Mouse (Mus musculus): ENCODE measurements at regions not wholly inside any gene's neighbourhood (a gene's known extent, or its start where the extent isn't known, plus 50 kb on each side); places are given as distances from the start of the nearest gene placed in this dataset.
"Not testable (repeated sequence)": the region's sequence is repeated elsewhere in the genome, so short reads cannot be mapped to it uniquely, and the experiment has no call there.

DNA sequence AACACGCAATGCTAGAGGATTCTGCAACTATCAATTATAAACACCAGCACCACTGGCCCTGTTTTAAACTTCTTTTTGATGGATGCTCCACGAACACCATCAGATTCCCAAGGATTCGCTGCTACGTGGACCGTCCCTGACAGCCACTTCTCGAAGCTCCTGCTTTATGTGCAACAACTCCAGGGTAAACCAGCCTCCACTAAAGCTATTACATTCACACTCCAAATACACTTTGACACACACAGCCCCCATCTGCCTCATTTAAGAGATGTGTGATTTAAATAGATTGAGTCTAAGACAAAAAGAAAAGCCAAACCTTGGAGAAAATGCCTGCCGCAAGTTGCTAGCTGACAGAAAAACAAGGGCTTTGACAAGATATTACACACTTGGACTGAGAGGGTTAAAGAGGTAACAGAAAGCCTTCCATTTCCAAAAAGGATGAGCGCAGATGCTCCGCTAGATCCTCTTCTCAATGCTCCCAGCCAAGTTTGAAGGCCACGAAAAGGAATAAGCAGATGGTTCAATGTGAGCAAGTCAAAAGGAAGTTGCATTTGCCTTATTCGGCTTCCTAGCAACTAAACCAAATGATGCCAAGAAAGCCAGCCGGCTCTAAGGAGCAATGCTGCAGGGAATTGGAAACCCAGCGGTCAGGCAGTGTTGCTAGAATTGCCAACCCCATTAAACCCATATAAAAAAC, 54.0 kb upstream of the Cnep1r1 start:
- Histone ChIP-seq H3K4me1 (no peaks in the 10 kb centered on the region), H3K36me3 (replicated peaks) (no peaks in the 10 kb centered on the region), H3K9ac (no peak overlapping the region), H3K27me3 (replicated peaks) (no peaks in the 10 kb centered on the region), H3K9me3 (no peaks in the 10 kb centered on the region), H3K4me3 (no peak overlapping the region), H3K4me2 (no peak overlapping the region), H3K27ac (no peak overlapping the region)
- WGBS: 82% methylated on average over 13 of the region's 13 CpGs
- ATAC-seq (replicated peaks): no peak

DNA sequence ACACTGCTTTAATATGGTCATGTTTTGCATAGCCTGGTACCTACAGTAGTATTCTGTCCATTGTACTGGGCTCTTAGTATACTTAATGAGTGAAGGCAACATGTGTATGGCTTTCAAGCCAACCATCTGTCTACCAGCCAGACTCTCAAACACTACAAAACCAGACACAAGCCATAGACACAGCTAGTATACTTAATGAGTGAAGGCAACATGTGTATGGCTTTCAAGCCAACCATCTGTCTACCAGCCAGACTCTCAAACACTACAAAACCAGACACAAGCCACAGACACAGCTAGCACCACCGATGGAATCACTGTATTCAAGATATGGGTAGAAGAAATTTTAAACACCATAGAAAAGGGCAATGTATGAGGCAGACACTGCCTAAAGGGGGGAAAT, 59.5 kb upstream of the Cnep1r1 start:
- H3K4me1 ChIP-seq; ATAC-seq (replicated peaks): not testable (repeated sequence)

DNA sequence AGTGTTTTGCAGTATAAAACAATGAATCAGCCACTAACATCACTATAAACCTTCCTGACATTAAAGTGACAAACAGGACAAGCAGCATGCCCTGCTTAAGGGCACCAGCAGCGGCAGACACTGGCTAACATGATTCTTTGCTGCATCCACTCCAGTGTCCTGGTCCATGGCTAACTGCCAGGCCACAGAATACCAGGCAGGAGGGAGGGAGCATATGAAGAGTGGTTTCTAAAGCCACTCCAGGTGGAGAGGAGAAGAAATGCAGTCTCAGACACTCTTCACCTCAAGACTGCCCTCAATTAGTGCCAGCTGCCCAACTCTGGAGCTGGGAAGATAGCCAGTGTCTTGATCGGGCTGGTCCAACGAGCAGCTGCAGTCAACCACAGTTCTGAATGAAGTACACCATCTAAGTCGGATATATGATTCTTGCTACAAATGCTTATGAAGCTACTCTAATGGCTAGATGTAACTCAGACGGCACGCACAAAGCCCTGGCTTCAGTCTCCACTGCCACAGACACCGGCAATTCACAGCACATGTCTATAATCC, 60.8 kb upstream of the Cnep1r1 start:
- no peak for ATAC-seq (replicated peaks)
- WGBS: 89% methylated on average over 7 of the region's 7 CpGs

More for the DNA sequence above, 59.5 kb upstream of the Cnep1r1 start:
- not testable (repeated sequence) for H3K4me2 ChIP-seq; H3K27ac ChIP-seq; H3K4me3 ChIP-seq; H3K9ac ChIP-seq; H3K9me3 ChIP-seq; H3K27me3 ChIP-seq (replicated peaks); H3K36me3 ChIP-seq (replicated peaks)
- WGBS: 80% methylated on average over 1 of the region's 1 CpGs

DNA sequence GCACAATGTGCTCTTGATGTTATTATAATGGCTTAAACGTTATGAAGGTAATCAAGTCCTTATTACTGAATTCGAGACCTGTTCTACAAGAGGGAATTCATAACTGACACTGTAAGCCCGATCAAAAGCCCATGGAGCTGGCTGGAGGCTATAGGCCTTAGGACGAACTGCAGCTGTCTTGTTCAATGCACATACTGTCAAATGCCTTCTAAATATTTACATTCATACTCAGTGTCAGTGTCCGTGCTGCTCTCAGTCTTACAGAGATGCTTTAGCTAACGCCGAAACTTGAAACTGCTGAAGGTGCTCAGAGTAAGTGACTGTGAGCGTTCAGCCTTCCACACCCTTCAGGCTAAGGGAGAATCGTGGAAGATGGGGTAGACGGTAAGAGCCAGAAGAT, 67.9 kb upstream of the Cnep1r1 start:
- no peak overlapping the region for H3K27ac ChIP-seq
- no peak overlapping the region for H3K4me3 ChIP-seq
- H3K4me2 ChIP-seq: no peak overlapping the region
- no peak for ATAC-seq (replicated peaks)
- no peaks in the 10 kb centered on the region for H3K4me1 ChIP-seq
- H3K9ac ChIP-seq: no peak overlapping the region
- H3K36me3 ChIP-seq (replicated peaks): no peaks in the 10 kb centered on the region
- WGBS: 85% methylated on average over 10 of the region's 10 CpGs
- no peaks in the 10 kb centered on the region for H3K9me3 ChIP-seq
- no peaks in the 10 kb centered on the region for H3K27me3 ChIP-seq (replicated peaks)

More for the DNA sequence above, 60.8 kb upstream of the Cnep1r1 start:
- Histone ChIP-seq H3K27me3 (replicated peaks) (no peaks in the 10 kb centered on the region), H3K4me2 (no peak overlapping the region), H3K36me3 (replicated peaks) (no peaks in the 10 kb centered on the region), H3K27ac (no peak overlapping the region), H3K4me1 (no peaks in the 10 kb centered on the region), H3K9ac (no peak overlapping the region), H3K9me3 (no peaks in the 10 kb centered on the region), H3K4me3 (no peak overlapping the region)

DNA sequence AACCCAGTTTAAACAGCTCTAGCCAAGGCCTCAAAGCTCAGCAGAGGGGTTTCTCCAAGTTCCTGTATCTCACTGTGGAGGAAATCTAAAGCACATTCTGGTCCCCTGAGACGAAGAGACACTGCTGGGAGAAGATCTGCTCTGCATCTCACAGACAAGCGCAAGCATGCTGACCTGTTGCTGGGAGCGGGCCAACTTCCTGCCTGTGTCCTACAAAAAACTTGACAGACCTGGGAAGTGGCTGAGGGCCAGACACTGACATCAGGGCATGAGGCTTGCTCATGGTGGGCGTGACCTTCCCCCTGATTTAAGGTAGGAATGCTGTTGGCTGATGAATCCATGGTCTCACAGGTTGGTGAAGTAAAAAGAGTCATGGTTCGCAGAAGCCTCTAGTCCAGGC, 69.5 kb upstream of the Cnep1r1 start:
- WGBS: 73% methylated on average over 5 of the region's 5 CpGs
- Histone ChIP-seq H3K9me3 (no peaks in the 10 kb centered on the region), H3K4me2 (no peak overlapping the region), H3K4me1 (no peaks in the 10 kb centered on the region), H3K27ac (no peak overlapping the region), H3K36me3 (replicated peaks) (no peaks in the 10 kb centered on the region), H3K27me3 (replicated peaks) (no peaks in the 10 kb centered on the region), H3K4me3 (no peak overlapping the region), H3K9ac (no peak overlapping the region)
- no peak for ATAC-seq (replicated peaks)

DNA sequence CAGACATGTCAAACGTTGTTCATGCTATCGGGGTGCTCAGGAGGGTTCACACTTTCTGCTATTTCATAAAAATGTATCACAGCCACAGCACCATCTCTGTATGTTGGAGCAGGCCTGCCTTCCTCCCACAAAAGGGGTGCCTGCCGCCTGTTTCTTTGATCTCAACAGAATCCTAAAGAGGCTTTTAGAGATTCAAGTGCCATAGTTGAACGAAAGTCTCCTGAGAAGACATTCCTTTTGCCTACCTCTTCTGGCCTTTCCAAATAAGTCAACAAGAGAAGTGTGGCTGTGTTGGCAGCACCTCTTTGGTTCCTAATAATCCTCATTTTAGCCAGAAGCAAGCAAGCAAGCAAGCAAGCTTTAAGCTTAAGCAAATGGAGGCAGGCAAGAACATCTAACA, 72.6 kb upstream of the Cnep1r1 start:
- Histone ChIP-seq H3K36me3 (replicated peaks) (no peaks in the 10 kb centered on the region), H3K27ac (no peak overlapping the region), H3K4me3 (no peak overlapping the region), H3K27me3 (replicated peaks) (no peaks in the 10 kb centered on the region), H3K9me3 (no peaks in the 10 kb centered on the region), H3K4me1 (no peaks in the 10 kb centered on the region), H3K9ac (no peak overlapping the region), H3K4me2 (no peak overlapping the region)
- ATAC-seq (replicated peaks): no peak
- WGBS: 77% methylated on average over 4 of the region's 4 CpGs

DNA sequence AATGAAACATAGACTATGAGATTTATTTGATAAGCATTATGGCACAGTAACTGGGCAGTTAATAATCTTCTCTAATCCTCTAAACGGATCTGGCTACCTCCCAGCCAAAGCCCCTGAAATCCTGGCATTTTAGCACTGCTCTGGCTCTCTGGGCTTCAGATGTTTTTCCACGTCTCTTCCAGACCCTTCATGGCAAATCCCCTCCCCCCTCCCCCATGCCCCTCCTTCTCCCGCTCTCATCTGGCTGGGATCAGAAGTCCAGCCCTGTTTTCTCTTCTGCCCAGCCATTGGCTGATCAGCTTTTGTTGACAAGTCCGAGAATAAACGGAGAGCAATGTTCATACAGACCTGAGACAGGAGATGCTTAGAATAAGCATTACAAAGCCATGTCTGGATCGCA, 79.3 kb upstream of the Cnep1r1 start:
- no peaks in the 10 kb centered on the region for H3K4me1 ChIP-seq
- no peak; the same call in 1 of the 2 replicates for ATAC-seq (replicated peaks)
- H3K27me3 ChIP-seq (replicated peaks): no peaks in the 10 kb centered on the region
- H3K36me3 ChIP-seq (replicated peaks): no peaks in the 10 kb centered on the region
- WGBS: 20% methylated on average over 6 of the region's 6 CpGs
- H3K9me3 ChIP-seq: no peaks in the 10 kb centered on the region
- H3K9ac ChIP-seq: no peak overlapping the region
- no peak overlapping the region for H3K4me2 ChIP-seq
- H3K4me3 ChIP-seq: no peak overlapping the region
- no peak overlapping the region for H3K27ac ChIP-seq

DNA sequence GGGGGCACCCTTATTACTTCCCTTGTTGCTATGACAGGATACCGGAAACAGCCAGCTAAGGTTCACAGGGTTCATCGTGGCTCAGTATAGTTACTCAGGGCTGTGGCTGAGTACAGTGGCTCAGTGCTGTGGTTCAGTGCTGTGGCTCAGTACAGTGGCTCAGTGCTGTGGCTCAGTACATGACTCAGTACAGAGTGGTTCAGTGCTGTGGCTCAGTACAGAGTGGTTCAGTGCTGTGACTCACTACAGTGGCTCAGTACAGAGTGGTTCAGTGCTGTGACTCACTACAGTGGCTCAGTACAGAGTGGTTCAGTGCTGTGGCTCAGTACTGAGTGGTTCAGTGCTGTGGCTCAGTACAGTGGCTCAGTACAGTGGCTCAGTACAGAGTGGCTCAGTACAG, 78.6 kb upstream of the Zfp423 start:
- H3K4me1 ChIP-seq: no peaks in the 10 kb centered on the region
- H3K36me3 ChIP-seq (replicated peaks): no peaks in the 10 kb centered on the region
- H3K9ac ChIP-seq: no peak overlapping the region
- no peak overlapping the region for H3K27ac ChIP-seq
- ATAC-seq (replicated peaks): no peak
- no peak overlapping the region for H3K4me2 ChIP-seq
- H3K9me3 ChIP-seq: no peaks in the 10 kb centered on the region
- WGBS: 83% methylated on average over 2 of the region's 2 CpGs
- H3K27me3 ChIP-seq (replicated peaks): no peaks in the 10 kb centered on the region
- H3K4me3 ChIP-seq: no peak overlapping the region

DNA sequence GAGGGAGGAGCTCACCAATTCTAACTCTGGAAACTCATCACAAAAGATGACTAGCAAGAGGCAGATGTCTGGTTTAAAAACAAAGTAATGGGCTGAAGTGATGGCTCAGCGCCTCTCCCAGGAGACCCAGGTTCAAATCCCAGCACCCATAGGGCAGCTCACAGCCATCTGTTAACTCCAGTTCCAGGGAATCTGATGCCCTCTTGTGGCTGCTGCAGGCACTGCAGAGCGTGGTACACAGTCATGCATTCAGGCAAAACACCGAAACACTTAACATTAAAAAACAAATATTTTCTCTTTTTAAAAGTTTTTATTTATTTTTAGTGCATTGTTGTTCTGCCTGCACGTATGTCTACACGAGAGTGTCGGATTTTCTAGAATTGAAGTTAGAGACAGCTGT, 73.7 kb upstream of the Zfp423 start:
- H3K4me2 ChIP-seq: no peak overlapping the region
- WGBS: 76% methylated on average over 6 of the region's 6 CpGs
- no peaks in the 10 kb centered on the region for H3K9me3 ChIP-seq
- H3K4me3 ChIP-seq: no peak overlapping the region
- no peak for ATAC-seq (replicated peaks)
- H3K27me3 ChIP-seq (replicated peaks): no peaks in the 10 kb centered on the region
- no peaks in the 10 kb centered on the region for H3K36me3 ChIP-seq (replicated peaks)
- no peaks in the 10 kb centered on the region for H3K4me1 ChIP-seq
- no peak overlapping the region for H3K9ac ChIP-seq
- H3K27ac ChIP-seq: no peak overlapping the region

DNA sequence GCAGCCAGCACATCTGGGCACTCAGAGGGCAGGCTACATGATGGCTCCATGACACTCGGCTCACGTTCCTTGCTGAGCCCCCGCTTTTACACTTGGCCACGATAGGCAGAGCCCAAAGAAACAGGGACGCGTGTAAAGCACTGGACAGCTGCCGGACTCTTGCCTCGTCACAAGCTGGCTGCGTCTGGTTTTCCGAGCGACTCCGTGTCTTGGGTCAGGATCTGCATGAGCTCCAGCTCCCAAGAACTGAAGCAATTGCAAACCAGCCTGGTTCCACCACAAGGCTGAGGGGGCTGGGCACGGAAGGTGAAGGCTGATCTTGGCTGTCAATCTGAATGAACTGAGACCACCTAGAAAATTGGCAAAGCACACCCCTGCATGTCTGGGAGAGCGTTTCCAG, 65.1 kb upstream of the Zfp423 start:
- Histone ChIP-seq H3K4me3 (no peak overlapping the region), H3K27ac (no peak overlapping the region), H3K27me3 (replicated peaks) (no peaks in the 10 kb centered on the region), H3K9ac (no peak overlapping the region), H3K36me3 (replicated peaks) (no peaks in the 10 kb centered on the region), H3K4me1 (peaks cover 11% of the 10 kb centered on the region), H3K9me3 (no peaks in the 10 kb centered on the region), H3K4me2 (no peak overlapping the region)
- ATAC-seq (replicated peaks): no peak
- 88% methylated on average over 14 of the region's 14 CpGs for WGBS

DNA sequence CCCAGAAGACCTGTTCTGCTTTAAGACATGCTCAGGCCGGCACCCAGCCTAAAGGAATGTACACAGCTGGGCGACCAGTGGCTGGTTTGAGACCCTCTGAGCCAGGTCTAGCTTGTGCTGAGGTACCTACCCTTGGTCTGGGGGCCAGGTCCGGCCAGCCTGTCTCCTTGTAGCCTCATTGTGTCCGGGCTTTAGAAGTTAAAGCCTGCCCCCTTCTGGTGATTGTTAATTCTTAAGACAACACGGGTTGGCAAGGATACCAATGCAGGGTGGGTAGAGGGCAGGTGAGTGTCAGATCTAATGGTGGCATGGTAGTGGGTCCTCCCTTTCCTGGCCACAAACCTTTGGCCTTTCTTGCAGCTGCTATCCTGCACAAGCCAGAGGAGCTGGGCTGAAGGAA, 64.0 kb upstream of the Zfp423 start:
- Histone ChIP-seq H3K4me2 (no peak overlapping the region), H3K9me3 (no peaks in the 10 kb centered on the region), H3K4me3 (no peak overlapping the region), H3K4me1 (peaks cover 14% of the 10 kb centered on the region), H3K27me3 (replicated peaks) (no peaks in the 10 kb centered on the region), H3K9ac (0 out of 2 replicates have a peak overlapping the region, but pooled peaks have one; percentile 12), H3K36me3 (replicated peaks) (no peaks in the 10 kb centered on the region), H3K27ac (no peak overlapping the region)
- 10% methylated on average over 5 of the region's 5 CpGs for WGBS
- peak; percentile 85 for ATAC-seq (replicated peaks)

DNA sequence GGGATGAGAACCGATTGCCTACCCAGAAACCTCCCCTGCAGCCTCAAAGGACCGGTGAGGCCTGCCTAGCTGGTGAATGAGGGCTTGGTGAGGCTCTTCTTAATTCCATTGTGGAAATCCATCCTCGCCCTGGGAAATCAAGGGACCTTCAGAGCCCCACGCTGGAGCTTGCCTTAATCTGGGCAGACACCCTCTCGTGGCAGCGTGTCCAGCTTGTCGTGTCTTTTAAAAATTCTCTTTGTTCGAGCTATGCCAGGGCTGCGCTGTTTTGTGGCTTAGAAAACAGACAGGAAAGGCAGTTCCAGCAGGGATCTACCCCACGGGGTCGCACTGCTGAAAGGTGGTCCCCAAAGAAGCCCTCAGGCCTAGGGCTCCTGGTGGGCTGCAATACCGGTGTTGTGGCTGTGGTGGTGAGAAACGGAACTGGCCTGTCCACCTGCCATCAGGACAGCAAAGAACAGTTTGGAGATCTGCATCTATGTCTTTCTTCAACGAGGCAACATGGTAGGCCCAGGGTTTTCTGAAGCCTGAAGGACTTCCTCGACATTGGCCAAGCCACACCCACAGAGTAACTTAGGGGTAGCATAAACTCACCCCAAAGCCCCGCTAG, 63.5 kb upstream of the Zfp423 start:
- WGBS: 37% methylated on average over 16 of the region's 16 CpGs
- peak; percentile 22; the same call in 1 of the 2 replicates for ATAC-seq (replicated peaks)
- H3K4me3 ChIP-seq: no peak overlapping the region
- H3K27me3 ChIP-seq (replicated peaks): no peaks in the 10 kb centered on the region
- H3K4me2 ChIP-seq: no peak overlapping the region
- H3K9ac ChIP-seq: peak overlapping the region; percentile 12; the same call in 1 of the 2 replicates
- no peaks in the 10 kb centered on the region for H3K9me3 ChIP-seq
- H3K36me3 ChIP-seq (replicated peaks): no peaks in the 10 kb centered on the region
- H3K27ac ChIP-seq: peak overlapping the region; percentile 8; the same call in 1 of the 2 replicates
- H3K4me1 ChIP-seq: peaks cover 14% of the 10 kb centered on the region

Data from midbrain, embryonic 15.5 days (tissue).